Mouse (Mus musculus) right cerebral cortex, adult 18-20 months (tissue): ENCODE measurements around the gene Kifc1.
A peak's percentile ranks its signal among the peaks of the same experiment; 100 is the strongest.
"Not testable (repeated sequence)": the region's sequence is repeated elsewhere in the genome, so short reads cannot be mapped to it uniquely, and the experiment has no call there.

Experiments used
- DNase-seq: peaks from one replicate; pipeline ENCODE4 v3.0.0; 2022; ENCODE audit warnings: mixed read lengths

Gene Kifc1

DNA sequence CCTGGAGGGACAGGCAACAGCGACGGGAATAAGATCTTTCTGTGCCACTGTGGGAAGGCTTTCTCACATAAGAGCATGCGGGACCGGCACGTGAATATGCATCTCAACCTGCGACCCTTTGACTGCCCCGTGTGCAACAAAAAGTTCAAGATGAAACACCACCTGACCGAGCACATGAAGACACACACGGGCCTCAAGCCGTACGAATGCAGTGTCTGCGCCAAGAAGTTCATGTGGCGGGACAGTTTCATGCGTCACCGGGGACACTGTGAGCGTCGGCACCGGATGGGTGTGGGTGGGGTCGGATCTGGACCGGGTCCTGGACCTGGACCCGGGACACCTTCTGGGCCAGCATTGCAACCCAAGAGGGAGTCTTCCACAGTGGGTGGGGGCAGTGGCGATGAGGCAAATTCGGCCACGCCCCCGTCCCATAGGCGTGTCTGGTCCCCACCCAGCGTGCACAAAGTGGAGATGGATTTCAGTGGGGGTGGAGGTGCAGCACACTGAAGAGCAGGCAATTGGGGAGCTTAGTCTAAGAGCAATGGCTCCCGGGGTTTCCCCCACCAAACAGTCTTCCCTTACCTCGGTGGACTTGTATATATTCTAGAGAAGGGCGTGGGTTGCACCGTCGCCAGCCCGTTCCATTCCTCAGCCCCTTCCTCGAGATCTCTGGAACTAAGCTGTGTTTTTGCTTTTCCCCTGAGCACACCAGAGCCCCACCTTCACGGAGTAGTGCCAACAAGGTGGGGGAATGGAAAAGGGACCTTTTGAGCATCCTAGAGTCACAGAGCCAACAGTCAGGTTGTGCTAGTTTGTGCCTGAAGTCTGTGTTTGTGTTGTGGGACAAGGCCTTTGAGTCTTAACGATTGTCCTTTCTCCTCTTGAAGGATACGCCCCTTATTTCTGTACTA, 28.1 kb upstream of the Kifc1 start:
- DNase-seq, result no peak

DNA sequence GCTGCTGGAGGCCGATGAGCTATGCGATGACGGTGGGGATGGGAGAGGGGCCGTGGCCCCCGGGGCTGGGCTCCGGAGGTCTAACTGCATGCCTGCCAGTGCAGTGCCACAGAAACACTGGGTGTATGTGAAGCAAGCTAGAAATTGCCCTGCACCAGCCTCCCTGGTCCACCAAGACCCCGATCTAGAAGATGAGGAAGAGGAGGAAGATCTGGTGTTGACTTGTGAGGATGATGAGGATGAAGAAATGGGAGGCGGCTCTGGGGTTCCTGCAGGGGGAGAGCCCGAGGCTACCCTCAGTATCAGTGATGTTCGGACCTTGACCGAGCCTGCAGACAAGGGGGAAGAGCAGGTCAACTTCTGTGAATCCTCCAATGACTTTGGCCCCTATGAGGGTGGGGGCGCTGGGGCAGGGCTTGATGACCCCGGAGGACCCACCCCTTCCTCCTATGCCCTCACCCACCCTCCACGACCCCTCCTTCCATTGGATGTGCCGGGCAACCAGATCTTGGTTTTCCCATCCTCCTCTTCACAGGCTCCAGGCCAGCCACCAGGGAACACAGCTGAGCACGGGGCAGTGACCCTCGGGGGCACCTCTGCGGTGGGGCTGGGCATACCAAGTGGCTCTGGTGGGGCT, 27.3 kb upstream of the Kifc1 start:
- no peak for DNase-seq

DNA sequence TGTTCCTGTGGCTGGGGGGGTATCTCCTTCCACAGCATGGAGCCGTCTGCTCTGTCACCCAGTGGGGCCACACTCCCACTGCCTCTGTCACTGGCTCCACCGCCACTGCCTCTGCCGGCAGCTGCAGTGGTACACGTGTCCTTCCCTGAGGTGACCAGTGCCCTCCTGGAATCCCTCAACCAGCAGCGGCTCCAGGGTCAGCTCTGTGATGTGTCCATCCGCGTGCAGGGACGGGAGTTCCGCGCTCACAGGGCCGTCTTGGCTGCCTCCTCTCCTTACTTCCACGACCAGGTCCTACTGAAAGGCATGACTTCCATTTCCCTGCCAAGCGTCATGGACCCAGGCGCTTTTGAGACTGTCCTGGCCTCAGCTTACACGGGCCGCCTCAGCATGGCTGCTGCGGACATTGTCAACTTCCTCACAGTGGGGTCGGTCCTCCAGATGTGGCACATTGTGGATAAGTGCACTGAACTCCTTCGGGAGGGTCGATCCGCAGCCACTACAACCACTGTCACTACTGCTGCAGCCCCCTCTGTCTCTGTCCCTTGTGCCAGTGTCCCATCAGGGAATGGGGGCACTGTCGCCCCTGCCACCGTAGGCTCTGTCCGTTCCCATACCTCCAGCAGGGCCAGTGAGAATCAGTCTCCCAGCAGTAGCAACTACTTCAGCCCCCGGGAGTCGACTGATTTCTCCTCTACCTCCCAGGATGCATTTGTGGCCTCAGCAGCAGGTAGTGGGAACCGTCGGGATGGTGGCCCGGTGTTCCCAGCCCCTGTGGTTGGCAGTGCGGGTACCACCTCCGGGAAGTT, 26.6 kb upstream of the Kifc1 start:
- DNase-seq, result no peak

DNA sequence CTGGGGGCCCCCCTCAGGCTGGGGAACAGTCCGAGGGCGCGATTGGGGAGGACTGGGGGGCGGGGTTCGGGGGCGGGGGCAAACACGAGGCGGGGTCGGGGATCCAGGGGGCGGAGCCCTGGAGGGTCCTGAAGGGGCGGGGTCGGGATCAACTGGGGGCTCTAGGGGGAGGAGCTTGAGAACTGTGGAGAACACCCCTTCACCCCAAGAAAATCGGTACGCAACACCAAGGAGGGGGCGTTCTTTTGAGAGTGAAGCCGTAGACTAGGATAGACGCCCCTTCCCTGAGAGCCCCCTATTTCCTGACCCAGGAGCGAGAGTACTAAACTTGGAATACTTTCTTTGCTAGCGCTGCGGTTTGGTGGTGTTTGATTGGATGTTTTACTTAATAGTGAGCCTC, 25.8 kb upstream of the Kifc1 start:
- DNase-seq, result no peak

DNA sequence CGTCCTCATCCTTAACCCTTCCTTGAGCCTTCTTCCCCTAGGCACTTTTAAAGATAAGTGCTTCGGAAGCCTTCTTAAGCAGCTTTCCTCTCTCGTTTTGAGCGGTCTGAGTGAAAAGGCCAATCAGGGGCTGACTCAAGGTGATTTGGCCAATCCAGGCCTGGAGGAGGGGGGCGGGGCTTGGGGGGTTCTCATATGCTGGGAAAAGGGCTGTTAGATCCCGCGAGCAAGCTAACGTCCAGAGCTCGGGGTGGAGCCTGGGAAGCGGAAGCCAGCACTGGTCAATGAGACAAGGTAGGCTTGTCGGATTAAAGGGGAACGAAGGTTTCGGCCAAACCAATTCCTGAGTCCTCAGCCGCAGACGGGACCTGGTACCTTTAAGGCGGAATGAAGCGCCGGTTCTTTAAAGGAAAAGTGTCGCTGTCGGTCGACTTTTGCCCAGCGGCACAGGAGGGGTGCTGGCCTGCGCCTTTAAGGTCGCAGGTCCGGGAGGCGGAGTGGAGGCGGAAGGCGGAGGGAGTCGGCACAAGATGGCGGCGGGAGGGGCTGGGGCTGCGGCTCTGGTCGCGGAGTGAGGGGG, 25.3 kb upstream of the Kifc1 start, which contains the start of the genes Tapbp and Zbtb22:
TSS of gene Tapbp (plus strand) at position 229 of the 580 bp plus-strand sequence.
TSS of gene Zbtb22 (plus strand) at position 234 of the 580 bp plus-strand sequence.
- peak; percentile 96 for DNase-seq

DNA sequence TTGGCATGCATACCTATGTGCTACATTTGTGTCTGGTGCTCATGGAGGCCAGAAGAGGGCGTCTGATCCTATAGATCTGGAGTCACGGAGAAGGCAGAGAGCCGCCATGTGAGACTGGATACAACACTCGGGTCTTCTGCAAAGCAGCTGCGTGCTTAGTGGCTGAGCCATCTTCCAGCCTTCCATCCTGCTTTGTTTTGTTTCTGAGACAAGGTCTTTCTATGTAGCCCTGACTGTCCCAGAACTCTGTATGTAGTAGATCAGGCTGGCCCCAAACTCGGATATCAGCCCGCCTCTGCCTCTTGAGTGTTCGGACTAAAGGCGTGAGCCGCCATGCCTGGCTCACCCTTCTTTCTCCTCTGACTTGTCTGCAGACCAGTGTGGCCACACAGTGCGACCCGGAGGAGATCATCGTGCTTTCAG, 24.5 kb upstream of the Kifc1 start:
- no peak for DNase-seq

DNA sequence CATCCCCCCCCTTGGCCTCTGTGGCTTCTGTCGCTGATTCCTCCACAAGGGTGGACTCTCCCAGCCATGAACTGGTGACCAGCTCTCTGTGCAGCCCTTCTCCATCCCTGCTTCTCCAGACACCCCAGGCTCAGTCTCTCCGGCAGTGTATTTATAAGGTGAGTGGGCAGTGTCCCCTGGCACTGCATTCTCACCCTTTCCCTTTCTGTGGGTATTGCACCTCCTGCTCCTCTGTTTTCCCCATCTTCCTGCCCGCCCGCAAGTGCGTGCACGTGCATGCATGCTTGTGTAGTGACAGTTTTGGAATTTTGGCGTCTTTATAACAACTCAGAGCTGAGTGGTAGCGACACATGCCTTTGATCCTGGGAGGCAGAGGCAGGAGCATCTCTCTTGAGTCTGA, 23.4 kb upstream of the Kifc1 start:
- DNase-seq, result no peak

DNA sequence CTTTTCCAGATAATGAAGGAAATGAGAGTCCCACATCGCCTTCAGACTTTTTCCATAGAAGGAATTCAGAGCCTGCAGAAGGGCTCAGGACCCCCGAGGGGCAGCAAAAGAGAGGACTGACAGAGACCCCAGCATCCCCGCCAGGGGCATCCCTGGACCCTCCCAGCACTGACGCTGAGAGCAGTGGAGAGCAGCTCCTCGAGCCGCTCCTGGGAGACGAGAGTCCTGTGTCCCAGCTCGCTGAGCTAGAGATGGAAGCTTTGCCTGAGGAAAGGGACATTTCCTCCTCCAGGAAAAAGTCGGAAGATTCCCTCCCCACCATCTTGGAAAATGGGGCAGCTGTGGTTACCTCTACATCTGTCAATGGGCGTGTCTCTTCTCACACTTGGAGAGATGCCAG, 22.8 kb upstream of the Kifc1 start:
- DNase-seq, result no peak

DNA sequence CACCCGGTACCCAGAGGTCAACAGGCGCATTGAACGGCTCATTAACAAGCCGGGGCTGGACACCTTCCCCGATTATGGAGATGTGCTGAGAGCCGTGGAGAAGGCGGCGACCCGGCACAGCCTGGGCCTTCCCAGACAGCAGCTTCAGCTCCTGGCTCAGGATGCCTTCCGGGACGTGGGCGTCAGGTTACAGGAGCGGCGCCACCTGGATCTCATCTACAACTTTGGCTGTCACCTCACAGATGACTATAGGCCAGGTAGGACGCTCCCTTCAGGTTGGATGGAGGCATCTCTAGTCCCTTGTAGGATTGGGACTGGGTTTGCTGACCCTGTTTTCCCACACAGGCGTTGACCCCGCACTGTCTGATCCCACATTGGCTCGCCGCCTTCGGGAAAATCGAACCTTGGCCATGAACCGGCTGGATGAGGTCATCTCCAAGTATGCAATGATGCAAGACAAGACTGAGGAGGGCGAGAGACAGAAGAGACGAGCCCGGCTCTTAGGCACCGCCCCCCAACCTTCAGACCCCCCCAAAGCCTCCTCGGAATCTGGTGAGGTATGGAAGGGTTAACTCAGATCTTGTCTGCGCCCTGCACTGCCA, 21.5 kb upstream of the Kifc1 start:
- no peak for DNase-seq

DNA sequence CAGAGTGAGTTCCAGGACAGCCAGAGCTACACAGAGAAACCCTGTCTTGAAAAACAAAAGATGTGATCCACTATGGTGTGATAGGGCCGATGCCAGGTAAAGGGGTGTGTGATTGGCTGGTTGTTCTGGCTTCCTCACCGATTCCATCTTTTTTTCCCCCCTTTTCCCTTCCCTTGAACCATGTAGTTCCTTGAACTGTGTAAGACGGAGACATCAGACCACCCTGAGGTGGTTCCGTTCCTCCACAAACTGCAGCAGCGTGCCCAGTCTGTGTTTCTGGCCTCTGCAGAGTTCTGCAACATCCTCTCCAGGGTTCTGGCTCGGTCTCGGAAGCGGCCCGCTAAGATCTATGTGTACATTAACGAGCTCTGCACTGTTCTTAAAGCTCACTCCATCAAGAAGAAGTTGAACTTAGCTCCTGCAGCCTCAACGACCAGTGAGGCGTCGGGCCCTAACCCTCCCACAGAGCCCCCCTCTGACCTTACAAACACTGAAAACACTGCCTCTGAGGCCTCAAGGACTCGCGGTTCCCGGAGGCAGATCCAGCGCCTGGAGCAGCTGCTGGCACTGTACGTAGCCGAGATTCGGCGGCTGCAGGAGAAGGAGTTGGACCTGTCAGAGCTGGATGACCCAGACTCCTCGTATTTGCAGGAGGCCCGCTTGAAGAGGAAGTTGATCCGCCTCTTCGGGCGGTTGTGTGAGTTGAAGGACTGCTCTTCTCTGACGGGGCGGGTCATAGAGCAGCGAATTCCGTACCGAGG, 20.8 kb upstream of the Kifc1 start:
- no peak for DNase-seq

DNA sequence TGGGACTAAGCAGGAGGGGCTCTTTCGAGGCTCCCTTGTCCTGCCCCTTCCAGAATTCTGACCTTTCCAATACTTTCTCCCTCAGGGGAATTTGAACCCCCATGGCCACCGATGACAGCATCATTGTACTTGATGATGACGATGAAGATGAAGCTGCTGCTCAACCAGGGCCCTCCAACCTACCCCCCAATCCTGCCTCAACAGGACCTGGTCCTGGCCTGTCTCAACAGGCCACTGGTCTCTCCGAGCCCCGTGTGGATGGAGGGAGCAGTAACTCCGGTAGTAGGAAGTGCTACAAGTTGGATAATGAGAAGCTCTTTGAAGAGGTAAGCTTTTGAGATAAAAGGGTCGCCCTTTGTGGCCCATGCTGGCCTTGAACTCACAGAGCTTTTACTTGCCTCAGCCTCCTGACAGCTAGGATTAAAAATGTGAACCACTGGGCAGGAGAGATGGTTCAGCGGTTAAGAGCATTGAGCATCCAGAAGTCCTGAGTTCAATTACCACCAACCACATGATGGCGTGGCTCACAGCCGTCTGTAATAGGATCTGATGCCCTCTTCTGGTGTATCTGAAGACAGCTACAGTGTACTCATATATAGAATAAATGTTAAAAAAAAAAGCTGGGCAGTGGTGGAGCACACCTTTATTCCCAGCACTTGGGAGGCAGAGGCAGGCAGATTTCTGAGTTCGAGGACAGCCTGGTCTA, 20.0 kb upstream of the Kifc1 start:
- DNase-seq, result no peak

DNA sequence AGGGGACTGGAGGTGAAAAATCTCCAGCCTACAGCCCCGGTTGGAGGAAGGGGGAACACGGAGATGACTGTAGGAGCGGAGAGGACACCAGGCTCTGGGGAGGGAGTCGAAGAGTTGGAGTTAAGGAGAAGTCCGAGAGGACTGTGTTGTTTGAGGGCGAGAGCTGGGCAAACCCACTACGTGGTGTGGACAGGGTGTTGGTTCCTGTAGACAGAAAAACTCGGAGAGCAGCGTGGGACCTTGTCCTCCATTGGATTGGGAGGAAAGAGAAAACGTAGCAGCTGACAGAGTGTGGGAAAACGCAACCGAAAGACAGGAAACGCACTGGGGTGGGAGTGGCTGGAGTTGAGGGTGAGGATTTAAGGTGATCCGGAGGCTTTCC, 19.4 kb upstream of the Kifc1 start:
- DNase-seq, result no peak

DNA sequence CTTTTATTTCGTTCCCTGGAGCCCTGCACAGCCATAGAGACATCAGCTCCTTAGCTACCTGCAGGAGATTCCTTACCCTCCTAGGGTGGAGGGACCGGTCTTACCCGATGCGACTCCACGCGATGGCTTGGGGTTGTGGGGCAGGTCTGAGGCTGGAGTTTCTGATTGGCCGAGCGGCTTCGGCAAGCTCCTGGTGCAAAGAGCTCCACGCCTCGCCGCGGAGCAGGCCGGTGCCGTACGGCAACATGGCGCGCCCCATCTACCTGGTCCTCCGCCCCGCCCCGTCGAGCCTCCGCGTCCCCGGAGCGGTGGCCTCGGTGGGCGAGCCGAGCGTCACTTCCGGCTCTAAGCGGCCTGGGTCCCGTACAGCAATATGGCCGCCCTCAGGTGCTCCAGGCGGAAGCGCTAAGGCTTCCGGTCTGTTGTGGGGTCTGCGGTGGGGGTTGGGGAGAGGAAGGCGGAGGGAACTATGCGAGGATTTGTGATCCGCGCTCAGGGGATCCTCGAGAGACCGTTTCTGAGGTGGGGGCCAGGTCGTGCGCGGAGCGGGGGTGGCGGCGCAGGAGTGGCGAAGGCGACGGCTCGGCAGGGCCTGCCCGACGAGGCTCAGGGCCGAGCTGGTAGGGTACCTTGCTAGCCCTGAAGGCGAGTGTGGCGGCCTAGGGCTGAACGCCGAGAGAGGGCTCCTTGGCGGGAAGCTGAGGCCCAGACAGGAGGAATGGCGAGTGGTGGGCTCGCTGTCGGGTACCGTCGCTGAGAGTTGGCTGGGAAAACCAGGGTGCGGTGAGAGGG, 18.8 kb upstream of the Kifc1 start, which contains the start of gene Daxx:
TSS of gene Daxx (plus strand) at position 338 of the 792 bp plus-strand sequence.
- DNase-seq, result peak; percentile 99

DNA sequence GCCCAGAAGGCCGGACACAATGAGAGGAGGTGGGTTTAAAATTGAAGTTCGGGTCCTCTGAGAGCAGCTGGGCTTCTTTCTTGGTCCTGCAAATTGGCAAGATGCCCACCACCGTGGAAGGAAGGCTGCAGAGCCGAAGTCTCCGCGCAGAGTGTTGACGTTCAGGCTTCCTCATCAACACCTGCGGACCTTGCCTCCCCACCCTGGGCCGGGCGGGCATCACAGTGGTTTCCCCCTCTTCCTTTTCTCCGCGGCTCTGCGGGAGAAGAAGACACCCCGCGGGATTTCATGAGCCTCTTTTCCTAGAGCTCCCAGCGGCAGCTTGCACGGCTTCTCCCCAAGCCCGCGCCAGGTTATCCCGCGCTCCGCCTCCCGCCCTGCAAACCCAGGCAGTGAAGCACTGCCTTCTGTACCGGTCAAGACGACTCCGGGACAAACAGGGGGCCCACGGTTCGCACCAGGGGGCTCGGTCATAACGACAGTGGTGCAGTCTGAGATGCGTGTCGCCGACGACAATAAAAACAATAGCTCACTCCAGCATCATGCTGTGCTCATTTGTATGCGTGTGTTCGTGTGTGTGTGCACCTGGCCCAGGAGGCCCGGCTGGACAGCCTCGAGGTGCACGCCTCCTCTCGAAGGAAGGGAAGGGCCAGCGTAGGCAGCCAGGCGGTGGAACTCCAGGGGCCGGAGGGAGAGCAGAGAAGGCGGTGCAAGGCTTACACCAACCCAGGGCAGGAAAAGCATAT, 18.0 kb upstream of the Kifc1 start:
- no peak for DNase-seq

DNA sequence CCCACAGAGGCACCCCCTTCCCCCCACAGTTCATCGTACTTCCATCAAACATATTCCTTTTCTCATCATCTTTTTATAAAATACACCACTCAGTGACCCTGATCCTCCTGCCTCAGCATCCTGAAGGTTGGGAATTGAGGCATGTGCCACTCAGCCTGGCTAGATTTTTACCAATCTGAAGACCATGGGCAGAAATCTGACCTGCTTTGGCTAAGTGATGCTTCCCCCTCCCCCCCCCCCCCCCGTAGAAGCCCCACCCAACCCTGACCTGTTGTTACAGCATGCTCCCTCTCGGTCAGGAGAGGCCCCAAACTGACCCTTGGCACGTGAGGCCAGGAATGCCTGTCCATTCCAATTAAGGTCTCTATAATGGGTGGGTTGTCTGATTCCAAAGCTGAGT, 14.4 kb upstream of the Kifc1 start, which contains the start of gene Platr17:
TSS of gene Platr17 (plus strand) at position 301 of the 400 bp plus-strand sequence.
- DNase-seq, result not testable (repeated sequence)

DNA sequence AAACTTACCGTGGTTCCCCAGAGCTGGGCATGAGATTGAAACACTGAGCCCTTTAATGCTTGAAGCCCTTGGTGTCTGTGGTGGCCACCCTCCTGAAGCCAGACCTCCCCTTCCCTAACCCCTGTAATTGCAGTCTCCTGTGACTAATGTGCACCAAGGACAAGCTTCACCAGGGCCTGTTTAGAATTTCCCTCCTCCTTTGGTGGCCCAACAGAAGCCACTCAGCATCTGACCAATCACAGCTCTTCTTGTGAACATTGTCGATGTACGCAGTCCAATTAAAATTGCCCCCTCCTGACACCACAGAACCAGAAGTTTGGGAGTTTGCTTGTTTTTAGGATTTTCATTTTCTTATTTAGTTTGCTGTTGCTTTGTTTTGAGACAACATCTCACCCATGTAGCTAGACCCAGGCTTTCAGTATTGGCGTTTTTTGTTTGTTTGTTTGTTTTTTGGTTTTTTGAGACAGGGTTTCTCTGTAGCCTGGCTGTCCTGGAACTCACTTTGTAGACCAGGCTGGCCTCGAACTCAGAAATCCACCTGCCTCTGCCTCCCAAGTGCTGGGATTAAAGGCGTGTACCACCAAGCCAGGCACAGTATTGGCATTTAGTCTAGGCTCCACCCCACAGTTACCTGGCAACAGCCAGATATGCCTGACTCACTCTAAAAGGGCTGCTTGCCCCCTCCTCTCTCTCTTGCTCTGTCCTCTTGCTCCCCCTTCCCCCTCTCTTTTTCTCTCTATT, 13.6 kb upstream of the Kifc1 start:
- not testable (repeated sequence) for DNase-seq

DNA sequence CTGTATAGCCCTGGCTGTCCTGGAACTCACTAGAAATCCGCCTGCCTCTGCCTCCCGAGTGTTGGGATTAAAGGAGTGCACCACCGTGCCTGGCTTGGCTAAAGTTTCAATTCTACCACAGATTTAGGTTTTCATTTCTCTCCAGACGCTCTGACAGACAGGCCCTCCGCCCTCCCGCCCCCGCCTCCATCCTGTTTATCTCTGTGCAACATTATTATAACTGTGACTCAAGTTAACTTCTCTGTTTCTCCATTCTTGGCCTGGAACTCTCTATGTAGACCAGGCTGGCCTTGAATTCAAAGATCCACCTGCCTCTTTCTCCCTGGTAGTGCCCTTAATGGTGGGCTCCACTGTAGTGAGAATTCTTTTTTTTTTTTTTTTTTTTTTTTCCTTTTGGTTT, 12.0 kb upstream of the Kifc1 start:
- DNase-seq, result no peak

DNA sequence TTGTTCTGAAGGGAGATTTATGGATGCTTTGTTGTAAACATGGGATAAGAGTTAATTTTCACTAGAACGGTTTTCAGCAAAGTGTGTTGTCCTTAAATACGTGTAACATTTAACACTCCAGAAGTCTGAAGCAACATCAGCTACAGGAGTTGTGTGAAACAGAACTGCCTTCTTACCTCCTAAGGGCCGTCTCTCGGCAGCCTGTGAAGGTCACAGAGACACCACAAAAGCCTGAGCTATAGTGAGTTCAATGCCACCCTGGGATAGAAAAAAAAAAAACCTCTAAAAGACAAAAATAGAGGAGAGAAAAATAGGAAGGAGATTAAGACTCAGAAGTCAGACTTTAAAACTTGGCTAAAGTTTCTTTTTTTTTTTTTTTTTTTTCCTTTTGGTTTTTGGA, 11.6 kb upstream of the Kifc1 start:
- no peak for DNase-seq

DNA sequence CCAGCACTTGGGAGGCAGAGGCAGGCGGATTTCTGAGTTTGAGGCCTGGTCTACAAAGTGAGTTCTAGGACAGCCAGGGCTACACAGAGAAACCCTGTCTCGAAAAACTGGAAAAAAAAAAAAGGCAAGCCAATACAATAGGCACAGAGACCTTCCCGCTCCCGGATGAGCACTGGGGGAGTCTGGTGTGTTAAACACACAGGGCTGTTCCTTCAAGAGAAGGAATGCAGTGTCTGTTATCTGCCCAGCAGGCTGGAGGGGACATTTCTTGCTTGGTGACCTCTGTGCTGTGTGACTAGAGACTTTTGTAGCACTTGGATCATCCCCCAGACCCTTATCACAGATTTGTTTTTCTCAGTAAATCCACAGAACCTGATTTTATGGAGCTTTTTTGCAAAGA, 11.2 kb upstream of the Kifc1 start:
- no peak for DNase-seq
